Mouse (Mus musculus) ovary, adult 2 months (tissue): Measurements from ENCODE around the gene Pold3. TPM values are rescaled to one million over a fixed set of nuclear protein-coding genes. Genes with fewer than 3 reads are reported as not detected.

Source experiments
- polyA plus RNA-seq: library from polyadenylated mRNA; depleted of rRNA; stranded (reverse); fragments of >200 nt; gene quantifications from 2 replicates; pipeline ENCODE4 v1.2.3, GENCODE M21; 2012; rRNA removed

Pold3 gene
- 8.5 and 10.4 TPM in 2 replicates for polyA plus RNA-seq

DNA sequence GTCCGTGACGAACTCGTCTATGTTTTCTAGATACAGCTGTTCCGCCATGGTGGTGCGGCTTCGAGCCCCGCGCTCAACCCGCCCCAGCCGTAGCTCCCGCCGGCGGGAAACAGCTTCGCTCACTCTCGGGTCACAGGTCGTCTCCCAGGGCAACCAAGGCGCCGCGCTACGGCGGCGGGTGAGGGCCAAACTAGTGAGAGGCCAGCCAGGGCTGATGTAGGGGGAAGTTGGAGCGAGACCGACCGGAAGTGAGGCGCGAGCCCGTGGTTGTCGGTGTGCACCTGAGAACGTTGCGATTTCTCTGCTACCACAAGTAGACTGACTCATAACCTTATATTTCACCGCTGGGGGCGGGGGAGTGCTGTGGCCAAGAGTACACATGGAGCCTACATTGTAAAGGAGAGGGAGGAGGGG lies at the start of gene Pold3:
Gene Pold3 (minus strand): TSS at position 190 of the 414 bp plus-strand sequence.

GRCm38 (mm10) chr7:100159105-100159841 lies 37.9 kb upstream of the Pold3 start, which contains the start of gene Lipt2:
Gene Lipt2 (plus strand): TSS chr7:100159277.

Other genes with a start within 250 kb of the Pold3 start
- 5.4 and 5.9 TPM in 2 replicates for gene Rnf169, start 141.1 kb downstream of the Pold3 start, polyA plus RNA-seq
- 10.3 and 12.1 TPM in 2 replicates for gene Chrdl2, start 115.4 kb downstream of the Pold3 start, polyA plus RNA-seq
- 41.7 and 62.2 TPM in 2 replicates for gene Lipt2, start 37.7 kb upstream of the Pold3 start, polyA plus RNA-seq
- gene Kcne3, start 54.9 kb upstream of the Pold3 start, polyA plus RNA-seq: 76.4 and 113 TPM in 2 replicates
- gene Pgm2l1, start 105.8 kb upstream of the Pold3 start, polyA plus RNA-seq: 14.0 and 22.4 TPM in 2 replicates
- gene P4ha3, start 164.0 kb upstream of the Pold3 start, polyA plus RNA-seq: 2.2 and 3.8 TPM in 2 replicates